Mouse (Mus musculus) stomach, embryonic 14.5 days (tissue): Measurements from ENCODE around the gene Cyth4. TPM values are rescaled to one million over a fixed set of nuclear protein-coding genes. Genes with fewer than 3 reads are reported as not detected.

Source experiments
- ATAC-seq: fragments of 200-750 bp; cut with Nextera tagmentation; 2 replicates; pipeline ENCODE4 v1.8.0; 2017; ENCODE audit warnings: low read depth, moderate TSS enrichment; ENCODE audit not compliant: insufficient number of reproducible peaks, insufficient read depth, low FRiP score
- H3K27ac ChIP-seq: fragments of 300-500 bp; sonication (generic); 2 replicates; pipeline ENCODE4 v1.5.1; 2014; ENCODE audit warnings: mild to moderate bottlenecking, low read length, moderate library complexity, mixed read lengths
- H3K27me3 ChIP-seq: fragments of 300-500 bp; sonication (generic); 2 replicates; pipeline ENCODE4 v1.6.1; 2014; ENCODE audit warnings: low read length, control low read depth, mixed read lengths; ENCODE audit not compliant: control insufficient read depth, insufficient read depth
- H3K36me3 ChIP-seq: fragments of 300-500 bp; sonication (generic); 2 replicates; pipeline ENCODE4 v1.6.1; 2014; ENCODE audit warnings: mild to moderate bottlenecking, control low read depth, low read length, moderate library complexity, mixed read lengths; ENCODE audit not compliant: control insufficient read depth, insufficient read depth
- H3K4me1 ChIP-seq: fragments of 300-500 bp; sonication (generic); 2 replicates; pipeline ENCODE4 v1.6.1; 2014; ENCODE audit warnings: low read length, control low read depth, mixed read lengths; ENCODE audit not compliant: control insufficient read depth, insufficient read depth
- H3K4me2 ChIP-seq: fragments of 300-500 bp; sonication (generic); replicated peaks from 2 replicates; pipeline ENCODE4 v1.6.1; 2014; ENCODE audit warnings: low read depth, low read length, control low read depth
- H3K4me3 ChIP-seq: fragments of 300-500 bp; sonication (generic); 2 replicates; pipeline ENCODE4 v1.5.1; 2014; ENCODE audit warnings: low read depth, low read length, control low read depth
- H3K9ac ChIP-seq: fragments of 300-500 bp; sonication (generic); replicated peaks from 2 replicates; pipeline ENCODE4 v1.6.1; 2014; ENCODE audit warnings: low read depth, mild to moderate bottlenecking, control low read depth, low read length, moderate library complexity, mixed read lengths
- H3K9me3 ChIP-seq: fragments of 300-500 bp; sonication (generic); 2 replicates; pipeline ENCODE4 v1.6.1; 2016; ENCODE audit warnings: low read depth, low read length, control low read depth; ENCODE audit not compliant: control insufficient read depth
- WGBS: fragments of 180-500 bp; shearing (Covaris S2); extraction: QIAGEN DNeasy Blood & Tissue Kit; methylation state at CpG from one replicate; pipeline ENCODE4 v1.1.7; 2014; 5-methylcytosine and 5-hydroxymethylcytosine counted together
- polyA plus RNA-seq: library from polyadenylated mRNA; unstranded; fragments of >200 nt; fragmentation: Nextera tagmentation; extraction: Ambion mirVana; gene quantifications from 2 replicates; pipeline ENCODE4 v1.2.1, GENCODE M21; 2014

Gene Cyth4
- polyA plus RNA-seq, 1 experiment from 2014 or later, result 4.0 TPM

DNA sequence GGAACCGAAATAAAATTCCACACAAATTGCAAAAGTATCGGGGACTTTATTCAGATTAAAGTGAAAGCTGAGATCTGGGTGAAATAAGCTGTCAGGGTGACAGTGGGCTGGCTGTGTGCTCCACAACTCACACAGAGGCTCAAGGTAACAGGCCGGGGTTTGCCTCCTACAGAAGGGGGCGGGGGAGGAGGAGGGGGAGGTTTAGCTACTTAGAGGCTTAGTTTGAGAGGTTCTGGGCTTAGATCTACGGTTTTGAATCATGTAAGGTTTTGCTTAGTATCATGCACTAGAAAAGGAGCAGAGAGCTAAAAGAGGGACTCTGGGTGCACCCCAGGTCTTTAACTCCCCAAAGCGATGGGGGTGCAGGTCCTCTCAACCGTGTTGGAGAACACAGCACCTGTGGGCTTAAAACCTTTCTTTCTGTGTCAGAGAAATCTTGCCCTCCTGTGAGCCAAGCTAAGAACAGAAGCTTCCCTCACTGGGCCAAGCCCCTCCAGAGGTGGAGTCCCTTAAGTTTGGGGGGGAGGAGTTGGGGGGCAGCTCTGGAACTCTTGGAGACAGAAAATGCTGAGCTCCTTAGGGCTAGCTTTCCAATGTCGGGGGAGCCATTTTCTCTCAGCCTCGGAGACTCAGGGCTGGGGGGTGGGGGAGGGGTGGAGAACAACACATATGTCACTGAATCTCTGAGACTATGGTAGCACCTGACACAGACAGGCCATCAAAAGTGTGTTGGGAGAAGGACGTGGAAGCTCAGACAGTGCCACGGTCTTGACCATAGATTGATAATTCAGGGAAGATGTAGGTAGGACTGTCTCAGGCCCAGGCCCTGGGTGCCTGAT, 37.5 kb upstream of the Cyth4 start:
- Histone ChIP-seq H3K36me3 (no peaks in the 10 kb centered on the region), H3K4me3 (no peak overlapping the region), H3K9ac (no peak overlapping the region), H3K4me2 (no peak overlapping the region), H3K27me3 (no peaks in the 10 kb centered on the region), H3K4me1 (no peaks in the 10 kb centered on the region), H3K9me3 (no peaks in the 10 kb centered on the region), H3K27ac (no peak overlapping the region)
- WGBS, result 57% methylated on average over 11 of the region's 11 CpGs
- no peak for ATAC-seq

DNA sequence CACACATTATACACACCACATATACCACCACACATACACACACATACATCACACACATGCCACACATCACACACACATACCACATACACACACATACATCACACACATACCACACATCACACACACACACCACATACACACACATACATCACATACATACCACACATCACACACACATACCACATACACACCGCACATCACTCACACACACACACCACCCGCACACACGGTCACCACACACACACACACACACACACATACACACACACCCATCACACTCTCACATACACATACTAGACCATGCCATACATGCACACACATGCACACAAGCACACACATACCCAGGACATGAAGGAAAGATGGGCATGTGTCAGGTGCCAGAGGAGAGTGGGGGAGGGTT, 33.5 kb upstream of the Cyth4 start:
- Histone ChIP-seq H3K27ac (no peak overlapping the region), H3K36me3 (no peaks in the 10 kb centered on the region), H3K27me3 (no peaks in the 10 kb centered on the region), H3K4me1 (no peaks in the 10 kb centered on the region), H3K9ac (no peak overlapping the region), H3K9me3 (no peaks in the 10 kb centered on the region), H3K4me2 (no peak overlapping the region), H3K4me3 (no peak overlapping the region)
- WGBS, result 93% methylated on average over 3 of the region's 3 CpGs
- ATAC-seq, result no peak

DNA sequence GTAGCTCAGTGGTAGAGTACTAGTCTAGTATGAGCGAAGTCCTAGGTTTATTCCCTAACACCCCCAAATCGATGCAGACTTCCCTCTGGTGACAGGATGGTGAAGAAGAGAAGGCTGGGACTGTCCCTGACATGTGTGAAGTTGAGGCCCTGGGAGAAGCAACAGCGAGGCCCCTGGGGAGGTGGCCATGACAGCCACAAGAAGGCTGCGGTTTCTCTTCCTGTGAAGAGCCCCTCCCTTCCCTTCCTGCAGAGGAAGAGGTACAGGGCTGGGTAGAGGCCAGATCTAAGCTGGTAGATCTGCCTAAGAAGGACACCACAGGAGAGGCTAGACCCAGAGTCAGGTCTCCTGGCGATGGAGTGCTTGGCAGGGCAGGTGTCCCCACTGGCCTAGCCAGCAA, 32.9 kb upstream of the Cyth4 start:
- no peaks in the 10 kb centered on the region for H3K4me1 ChIP-seq
- 74% methylated on average over 5 of the region's 5 CpGs for WGBS

DNA sequence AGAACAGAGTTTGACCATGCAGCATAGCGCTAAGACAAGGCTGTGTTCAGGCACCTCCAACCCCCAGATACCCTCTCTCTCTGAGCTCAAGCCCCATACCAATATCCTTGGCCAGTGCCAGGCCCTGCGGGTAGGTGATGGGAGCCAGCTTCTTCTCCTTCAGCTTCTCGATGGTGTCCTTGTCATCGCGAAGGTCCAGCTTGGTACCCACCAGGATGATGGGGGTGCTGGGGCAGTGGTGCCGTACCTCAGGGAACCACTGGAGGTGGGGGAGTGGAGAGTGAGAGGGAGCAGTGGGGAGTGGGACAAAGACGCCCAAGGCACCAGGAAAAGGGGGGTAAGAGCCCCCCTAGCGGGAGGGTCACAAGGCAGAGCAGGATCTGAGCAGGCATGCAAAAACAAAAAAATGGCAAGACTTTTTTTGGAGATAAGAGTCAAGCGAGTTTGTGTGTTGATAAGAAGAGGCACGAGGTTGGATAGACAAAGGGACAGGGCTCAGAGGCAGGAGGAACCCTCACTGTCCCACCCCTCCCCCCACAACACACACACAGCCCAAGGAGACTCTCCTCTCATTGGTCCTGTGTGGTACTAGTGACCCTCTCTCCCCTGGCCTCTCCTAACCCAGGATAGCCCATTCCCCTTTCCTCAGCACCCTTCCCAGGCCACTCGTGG, 31.9 kb upstream of the Cyth4 start:
- no peak overlapping the region for H3K4me2 ChIP-seq
- ATAC-seq, result no peak
- no peaks in the 10 kb centered on the region for H3K4me1 ChIP-seq
- no peak overlapping the region for H3K27ac ChIP-seq
- H3K9me3 ChIP-seq, result no peaks in the 10 kb centered on the region
- no peak overlapping the region for H3K4me3 ChIP-seq
- no peak overlapping the region for H3K9ac ChIP-seq
- WGBS, result 65% methylated on average over 11 of the region's 11 CpGs
- no peaks in the 10 kb centered on the region for H3K27me3 ChIP-seq
- H3K36me3 ChIP-seq, result no peaks in the 10 kb centered on the region

More for the DNA sequence above, 32.9 kb upstream of the Cyth4 start:
- Histone ChIP-seq H3K9me3 (no peaks in the 10 kb centered on the region), H3K4me3 (no peak overlapping the region), H3K27ac (no peak overlapping the region), H3K4me2 (no peak overlapping the region), H3K36me3 (no peaks in the 10 kb centered on the region), H3K27me3 (no peaks in the 10 kb centered on the region), H3K9ac (no peak overlapping the region)
- ATAC-seq, result no peak

DNA sequence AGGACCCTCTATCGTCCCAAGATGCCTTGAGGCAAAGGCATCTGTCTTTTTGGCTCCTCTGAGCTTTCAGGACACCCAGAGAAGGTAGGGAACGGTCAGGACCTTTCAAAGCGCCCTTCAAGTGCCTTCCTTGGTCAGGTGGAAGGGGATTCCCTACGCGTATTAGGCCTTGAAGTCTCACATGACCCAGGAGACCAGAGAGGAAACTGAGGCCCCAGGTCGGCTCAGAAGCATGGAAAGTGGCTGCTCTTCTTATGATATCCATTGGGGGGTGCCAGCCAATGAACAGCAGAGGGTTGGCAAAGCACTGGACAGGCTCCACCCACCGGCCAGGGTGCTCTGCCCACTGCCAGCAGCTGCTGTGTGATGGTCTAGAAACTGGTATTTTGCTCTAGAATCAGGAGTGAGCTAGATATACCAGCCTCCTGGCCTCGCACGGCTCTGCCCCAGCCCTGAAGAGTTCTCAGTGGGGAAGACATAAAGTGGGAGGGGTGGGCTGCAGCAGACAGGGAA, 29.2 kb upstream of the Cyth4 start:
- no peak for ATAC-seq
- no peaks in the 10 kb centered on the region for H3K9me3 ChIP-seq
- no peaks in the 10 kb centered on the region for H3K36me3 ChIP-seq
- no peak overlapping the region for H3K27ac ChIP-seq
- no peaks in the 10 kb centered on the region for H3K4me1 ChIP-seq
- 70% methylated on average over 9 of the region's 9 CpGs for WGBS
- no peak overlapping the region for H3K9ac ChIP-seq
- 0 out of 2 replicates have a peak, but pooled peaks cover 2% of the 10 kb centered on the region for H3K27me3 ChIP-seq
- H3K4me3 ChIP-seq, result no peak overlapping the region
- no peak overlapping the region for H3K4me2 ChIP-seq

DNA sequence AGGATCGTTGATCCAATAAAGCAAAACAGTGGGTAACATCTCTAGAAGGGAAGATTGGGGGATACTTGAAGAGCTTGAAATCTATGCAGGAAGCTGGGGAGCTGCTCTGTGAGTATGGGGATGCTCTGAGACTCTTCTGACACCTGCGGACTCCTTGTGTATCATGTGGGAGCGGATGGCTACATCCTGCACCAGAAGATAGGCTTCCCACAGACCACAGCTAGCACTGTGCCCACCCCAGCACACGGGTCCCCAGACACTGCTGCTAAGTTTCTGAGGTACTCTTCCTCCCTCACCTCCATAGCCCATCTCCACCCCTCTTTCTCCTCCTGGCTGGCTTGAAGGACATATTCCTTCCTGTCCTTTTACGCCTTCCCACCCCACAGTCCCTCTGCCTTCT, 26.7 kb upstream of the Cyth4 start:
- Histone ChIP-seq H3K4me3 (no peak overlapping the region), H3K4me1 (no peaks in the 10 kb centered on the region), H3K9me3 (no peaks in the 10 kb centered on the region), H3K4me2 (no peak overlapping the region), H3K36me3 (no peaks in the 10 kb centered on the region), H3K9ac (no peak overlapping the region), H3K27me3 (0 out of 2 replicates have a peak, but pooled peaks cover 2% of the 10 kb centered on the region), H3K27ac (no peak overlapping the region)
- ATAC-seq, result no peak
- WGBS, result 88% methylated on average over 5 of the region's 5 CpGs

DNA sequence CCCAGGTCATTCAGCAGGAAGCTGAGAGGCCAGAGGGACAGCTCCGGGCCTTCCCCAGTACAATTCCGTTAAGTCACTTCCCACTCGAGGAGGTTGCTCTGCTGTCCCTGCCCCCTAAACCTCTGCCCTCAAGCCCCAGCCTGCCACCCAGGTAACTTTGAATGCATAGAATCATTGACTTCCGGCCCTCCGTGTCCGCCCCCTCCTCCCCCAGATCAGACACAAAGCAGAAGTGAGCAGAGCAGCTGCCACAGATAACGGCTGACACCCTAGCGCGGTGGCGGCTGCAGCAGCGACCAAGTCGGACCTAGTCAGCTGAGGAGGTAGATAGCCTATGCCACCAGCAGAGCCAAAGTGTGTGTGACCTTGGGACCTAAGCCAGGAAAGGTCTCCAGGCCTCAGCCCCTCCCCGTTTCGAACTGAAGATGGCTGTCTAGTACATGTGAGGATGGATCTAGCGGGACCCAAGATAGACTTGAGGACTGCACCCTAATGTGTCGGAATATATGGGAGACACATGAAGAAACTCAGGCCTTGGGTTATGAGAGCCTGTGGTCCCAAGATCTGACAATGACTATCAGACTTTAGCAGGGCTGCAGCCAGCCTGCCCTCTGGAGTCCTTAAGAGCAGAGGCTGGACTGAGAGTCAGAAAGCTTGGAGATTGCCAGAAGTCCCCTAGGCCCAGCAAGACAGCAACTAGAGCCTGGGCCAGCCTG, 25.1 kb upstream of the Cyth4 start:
- H3K9me3 ChIP-seq, result no peaks in the 10 kb centered on the region
- peak; percentile 53; the same call in 1 of the 2 replicates for ATAC-seq
- H3K27me3 ChIP-seq, result 0 out of 2 replicates have a peak, but pooled peaks cover 2% of the 10 kb centered on the region
- H3K4me1 ChIP-seq, result no peaks in the 10 kb centered on the region
- no peak overlapping the region for H3K4me2 ChIP-seq
- no peak overlapping the region for H3K9ac ChIP-seq
- no peak overlapping the region for H3K27ac ChIP-seq
- H3K4me3 ChIP-seq, result no peak overlapping the region
- H3K36me3 ChIP-seq, result no peaks in the 10 kb centered on the region
- WGBS, result 50% methylated on average over 16 of the region's 16 CpGs

DNA sequence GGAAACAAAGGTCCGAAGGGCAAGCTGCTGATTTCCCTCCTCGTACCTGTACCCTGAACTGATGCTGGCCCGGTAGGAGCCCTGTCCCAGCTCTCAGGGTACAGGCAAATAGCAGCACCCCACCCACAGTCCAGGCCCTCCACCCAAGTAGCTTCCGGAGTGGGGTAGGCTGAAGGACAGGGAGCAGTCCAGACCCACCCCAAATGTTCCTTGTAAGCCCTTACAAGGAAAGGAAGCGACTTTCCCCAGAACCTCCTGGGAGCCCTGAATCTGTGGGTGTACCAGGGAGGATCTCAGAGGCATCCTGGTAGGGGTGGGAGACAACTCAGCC, 24.6 kb upstream of the Cyth4 start:
- ATAC-seq, result no peak
- Histone ChIP-seq H3K9ac (no peak overlapping the region), H3K27ac (no peak overlapping the region), H3K4me3 (no peak overlapping the region), H3K27me3 (0 out of 2 replicates have a peak, but pooled peaks cover 2% of the 10 kb centered on the region), H3K9me3 (no peaks in the 10 kb centered on the region), H3K36me3 (no peaks in the 10 kb centered on the region), H3K4me2 (no peak overlapping the region), H3K4me1 (no peaks in the 10 kb centered on the region)
- 85% methylated on average over 5 of the region's 5 CpGs for WGBS
